Mouse (Mus musculus) MEL (cell line): Measurements from ENCODE around the gene Wars. TPM values are rescaled to one million over a fixed set of nuclear protein-coding genes. Genes with fewer than 3 reads are reported as not detected.

Experiments used
- DNase-seq: peaks from one replicate; pipeline ENCODE4 v3.0.0; 2011; ENCODE audit warnings: low read depth, low spot score
- H3K27ac ChIP-seq: 2 replicates; pipeline ENCODE4 v1.5.1; 2012; ENCODE audit warnings: low read depth, mild to moderate bottlenecking, control low read depth, low read length, moderate library complexity; ENCODE audit not compliant: control insufficient read depth
- H3K27me3 ChIP-seq, 2 experiments: fragments of 150-350 bp in 1 of 2; sonication (generic) in 1 of 2; 2 replicates each; pipeline ENCODE4 v1.6.1; 2012; ENCODE audit warnings: low read length in 2 of 2, mild to moderate bottlenecking in 2 of 2, improper control_type of control experiment in 1 of 2, moderate library complexity in 1 of 2; ENCODE audit not compliant: insufficient read depth in 2 of 2, control insufficient read depth in 1 of 2
- H3K36me3 ChIP-seq, 2 experiments: 2 replicates each; pipeline ENCODE4 v1.6.1; 2012 to 2014; ENCODE audit warnings: low read length in 2 of 2, improper control_type of control experiment in 1 of 2, inconsistent platforms in 1 of 2, mild to moderate bottlenecking in 1 of 2; ENCODE audit not compliant: insufficient read depth in 2 of 2, control insufficient read depth in 1 of 2
- H3K4me1 ChIP-seq, 2 experiments: fragments of 150-350 bp in 1 of 2; sonication (generic) in 1 of 2; 2 replicates each; pipeline ENCODE4 v1.6.1; 2012; ENCODE audit warnings: low read length in 2 of 2, improper control_type of control experiment in 1 of 2, mild to moderate bottlenecking in 1 of 2; ENCODE audit not compliant: insufficient read depth in 2 of 2, control insufficient read depth in 1 of 2
- H3K4me3 ChIP-seq, 2 experiments: fragments of 150-350 bp in 1 of 2; sonication (generic) in 1 of 2; 2 replicates each; pipeline ENCODE4 v1.5.1; 2012; ENCODE audit warnings: low read depth in 2 of 2, low read length in 2 of 2, mild to moderate bottlenecking in 2 of 2, moderate library complexity in 2 of 2, control low read depth in 1 of 2, improper control_type of control experiment in 1 of 2; ENCODE audit not compliant: control insufficient read depth in 1 of 2, insufficient read depth in 1 of 2
- H3K79me2 ChIP-seq: 2 replicates; pipeline ENCODE4 v1.6.1; 2012; ENCODE audit warnings: mild to moderate bottlenecking, low read length, moderate library complexity; ENCODE audit not compliant: control insufficient read depth, poor library complexity, insufficient read depth
- H3K9ac ChIP-seq: 2 replicates; pipeline ENCODE4 v1.6.1; 2012; ENCODE audit warnings: low read depth, mild to moderate bottlenecking, control low read depth, low read length, moderate library complexity; ENCODE audit not compliant: control insufficient read depth, poor library complexity, severe bottlenecking
- H3K9me3 ChIP-seq: fragments of 150-350 bp; sonication (generic); replicated peaks from 2 replicates; pipeline ENCODE4 v1.6.1; 2012; ENCODE audit warnings: mild to moderate bottlenecking, low read length, improper control_type of control experiment, moderate library complexity; ENCODE audit not compliant: insufficient read depth
- BHLHE40 ChIP-seq: IDR thresholded peaks from 2 replicates; pipeline ENCODE4 v1.6.1; 2012; ENCODE audit warnings: low read depth, mild to moderate bottlenecking, inconsistent platforms, low read length, improper control_type of control experiment, borderline replicate concordance
- CHD1 ChIP-seq: IDR thresholded peaks from 2 replicates; pipeline ENCODE4 v1.6.1; 2012; ENCODE audit warnings: low read depth, mild to moderate bottlenecking, inconsistent platforms, low read length, improper control_type of control experiment
- CHD2 ChIP-seq: IDR thresholded peaks from 2 replicates; pipeline ENCODE4 v1.6.1; 2011; ENCODE audit warnings: low read length, improper control_type of control experiment
- ELF1 ChIP-seq: IDR thresholded peaks from 2 replicates; pipeline ENCODE4 v1.6.1; 2014; ENCODE audit warnings: low read depth, mild to moderate bottlenecking, inconsistent platforms, low read length, improper control_type of control experiment, moderate library complexity
- HCFC1 ChIP-seq: IDR thresholded peaks from 2 replicates; pipeline ENCODE4 v1.6.1; 2012; ENCODE audit warnings: low read depth, mild to moderate bottlenecking, inconsistent platforms, low read length, improper control_type of control experiment, moderate library complexity
- MAX ChIP-seq: IDR thresholded peaks from 2 replicates; pipeline ENCODE4 v1.6.1; 2011; ENCODE audit warnings: low read length, improper control_type of control experiment
- MEF2A ChIP-seq: IDR thresholded peaks from 2 replicates; pipeline ENCODE4 v1.6.1; 2014; ENCODE audit warnings: low read depth, mild to moderate bottlenecking, inconsistent platforms, low read length, improper control_type of control experiment; ENCODE audit not compliant: poor library complexity, insufficient replicate concordance, severe bottlenecking; ENCODE audit errors: extremely low read depth
- MXI1 ChIP-seq: IDR thresholded peaks from 2 replicates; pipeline ENCODE4 v1.6.1; 2011; ENCODE audit warnings: mild to moderate bottlenecking, low read depth, low read length, improper control_type of control experiment
- POLR2A ChIP-seq, 2 experiments: IDR thresholded peaks; 2 replicates each; pipeline ENCODE4 v1.6.1; 2011 to 2012; ENCODE audit warnings: low read length in 2 of 2, mild to moderate bottlenecking in 2 of 2, control low read depth in 1 of 2, improper control_type of control experiment in 1 of 2, low read depth in 1 of 2, moderate library complexity in 1 of 2; ENCODE audit not compliant: control insufficient read depth in 1 of 2, insufficient read depth in 1 of 2, poor library complexity in 1 of 2
- POLR2AphosphoS5 ChIP-seq: IDR thresholded peaks from 2 replicates; pipeline ENCODE4 v1.6.1; 2012; ENCODE audit warnings: low read depth, borderline replicate concordance, mild to moderate bottlenecking, inconsistent platforms, low read length, moderate library complexity, mixed read lengths
- RCOR1 ChIP-seq: IDR thresholded peaks from 2 replicates; pipeline ENCODE4 v1.6.1; 2012; ENCODE audit warnings: low read depth, mild to moderate bottlenecking, inconsistent platforms, low read length, improper control_type of control experiment
- SIN3A ChIP-seq: IDR thresholded peaks from 2 replicates; pipeline ENCODE4 v1.6.1; 2012; ENCODE audit warnings: low read length, improper control_type of control experiment, inconsistent platforms
- SMC3 ChIP-seq: IDR thresholded peaks from 2 replicates; pipeline ENCODE4 v1.6.1; 2011; ENCODE audit warnings: low read depth, low read length, improper control_type of control experiment
- TAL1 ChIP-seq: IDR thresholded peaks from 2 replicates; pipeline ENCODE4 v1.6.1; 2012; ENCODE audit warnings: mild to moderate bottlenecking, inconsistent platforms, low read length, moderate library complexity, mixed read lengths
- TBP ChIP-seq: IDR thresholded peaks from 2 replicates; pipeline ENCODE4 v1.8.0; 2011; ENCODE audit warnings: low read depth, low read length, improper control_type of control experiment
- TCF12 ChIP-seq: IDR thresholded peaks from 2 replicates; pipeline ENCODE4 v1.6.1; 2014; ENCODE audit warnings: low read depth, mild to moderate bottlenecking, inconsistent platforms, low read length, improper control_type of control experiment, moderate library complexity
- UBTF ChIP-seq: IDR thresholded peaks from 2 replicates; pipeline ENCODE4 v1.6.1; 2012; ENCODE audit warnings: low read depth, mild to moderate bottlenecking, inconsistent platforms, low read length, improper control_type of control experiment, moderate library complexity, borderline replicate concordance; ENCODE audit not compliant: insufficient read depth
- USF1 ChIP-seq: IDR thresholded peaks from 2 replicates; pipeline ENCODE4 v1.6.1; 2014; ENCODE audit warnings: low read depth, mild to moderate bottlenecking, inconsistent platforms, low read length, improper control_type of control experiment, moderate library complexity
- USF2 ChIP-seq, 2 experiments: IDR thresholded peaks; 2 replicates each; pipeline ENCODE4 v1.6.1; 2011 to 2012; ENCODE audit warnings: improper control_type of control experiment in 2 of 2, low read length in 2 of 2, borderline replicate concordance in 1 of 2, inconsistent platforms in 1 of 2, low read depth in 1 of 2, mild to moderate bottlenecking in 1 of 2; ENCODE audit not compliant: insufficient read depth in 1 of 2
- ZMIZ1 ChIP-seq: IDR thresholded peaks from 2 replicates; pipeline ENCODE4 v1.6.1; 2012; ENCODE audit warnings: low read depth, mild to moderate bottlenecking, inconsistent platforms, low read length, improper control_type of control experiment, moderate library complexity
- ZNF384 ChIP-seq: IDR thresholded peaks from 2 replicates; pipeline ENCODE4 v1.6.1; 2012; ENCODE audit warnings: low read depth, mild to moderate bottlenecking, inconsistent platforms, low read length, improper control_type of control experiment
- polyA plus RNA-seq, 2 experiments: library from polyadenylated mRNA; stranded (reverse) in 1 of 2; unstranded in 1 of 2; fragments of >175 nt in 1 of 2; fragments of >200 nt in 1 of 2; gene quantifications; 2 replicates each; pipeline versions ENCODE4 v1.2.1 to v1.2.4; 2012; ENCODE audit warnings: low replicate concordance in 2 of 2, low read depth in 1 of 2; ENCODE audit not compliant: insufficient read length in 2 of 2, insufficient read depth in 1 of 2, missing spikeins in 1 of 2
- total RNA-seq: library from RNA; depleted of rRNA; stranded (reverse); fragments of 300-350 nt; gene quantifications from 2 replicates; pipeline ENCODE4 v1.2.3, GENCODE M21; 2012

Gene Wars
- total and polyA plus RNA-seq, 3 experiments, result 85.7 to 836 (median 98.4) TPM

GRCm38 (mm10) chr12:108938844-108939243, 44.9 kb upstream of the Wars start:
- H3K4me3 ChIP-seq, result no peak overlapping the region
- no peaks in the 10 kb centered on the region for H3K27me3 ChIP-seq
- no peak for TF ChIP-seq CHD1
- TF ChIP-seq POLR2A (IDR thresholded peaks at IDR 0.05; ENCODE audit: control insufficient read depth in 1 of 2, insufficient read depth in 1 of 2, low read depth in 1 of 2, low read length in 2 of 2, poor library complexity in 1 of 2), result no peak
- no peak for TF ChIP-seq BHLHE40
- TF ChIP-seq MEF2A, result no peak
- no peak for TF ChIP-seq MAX
- TF ChIP-seq MXI1, result no peak
- no peak for TF ChIP-seq HCFC1
- TF ChIP-seq TAL1, result no peak
- no peak for TF ChIP-seq USF1
- no peak for TF ChIP-seq UBTF
- TF ChIP-seq RCOR1, result no peak
- TF ChIP-seq USF2 (IDR thresholded peaks at IDR 0.05; ENCODE audit: borderline replicate concordance in 1 of 2, insufficient read depth in 1 of 2, low read depth in 1 of 2, low read length in 2 of 2), result no peak
- no peak for TF ChIP-seq TBP
- TF ChIP-seq ZMIZ1, result no peak
- no peak for TF ChIP-seq ZNF384
- TF ChIP-seq SMC3, result no peak
- no peak for TF ChIP-seq ELF1
- TF ChIP-seq, all 39 proteins: peak for 0
- H3K36me3 ChIP-seq, result no peaks in the 10 kb centered on the region
- no peak for DNase-seq
- no peak overlapping the region for H3K27ac ChIP-seq
- no peaks in the 10 kb centered on the region for H3K4me1 ChIP-seq
- H3K9ac ChIP-seq, result no peak overlapping the region
- H3K79me2 ChIP-seq, result no peaks in the 10 kb centered on the region
- no peaks in the 10 kb centered on the region for H3K9me3 ChIP-seq

- Histone ChIP-seq H3K27me3 (no peaks in the 10 kb centered on the region), H3K27ac (no peak overlapping the region)
- DNase-seq, result no peak
- TF ChIP-seq ELF1 (no peak), SIN3A (no peak), HCFC1 (no peak), RCOR1 (no peak), UBTF (no peak), POLR2AphosphoS5 (no peak), CHD2 (no peak), TCF12 (no peak)
- TF ChIP-seq, all 39 proteins: peak for 0
- Histone ChIP-seq H3K79me2 (no peaks in the 10 kb centered on the region), H3K36me3 (no peaks in the 10 kb centered on the region), H3K9me3 (no peaks in the 10 kb centered on the region), H3K4me3 (no peak overlapping the region), H3K4me1 (no peaks in the 10 kb centered on the region), H3K9ac (no peak overlapping the region)
These were observed 43.5 kb upstream of the Wars start for GRCm38 (mm10) chr12:108937506-108937905.
